Mouse (Mus musculus) MEL (cell line): ENCODE measurements around the gene Apod. TPM values are rescaled to one million over a fixed set of nuclear protein-coding genes. Genes with fewer than 3 reads are reported as not detected.

Source experiments
- DNase-seq: peaks from one replicate; pipeline ENCODE4 v3.0.0; 2011; ENCODE audit warnings: low read depth, low spot score
- H3K27ac ChIP-seq: 2 replicates; pipeline ENCODE4 v1.5.1; 2012; ENCODE audit warnings: low read depth, mild to moderate bottlenecking, control low read depth, low read length, moderate library complexity; ENCODE audit not compliant: control insufficient read depth
- H3K27me3 ChIP-seq, 2 experiments: fragments of 150-350 bp in 1 of 2; sonication (generic) in 1 of 2; 2 replicates each; pipeline ENCODE4 v1.6.1; 2012; ENCODE audit warnings: low read length in 2 of 2, mild to moderate bottlenecking in 2 of 2, improper control_type of control experiment in 1 of 2, moderate library complexity in 1 of 2; ENCODE audit not compliant: insufficient read depth in 2 of 2, control insufficient read depth in 1 of 2
- H3K36me3 ChIP-seq, 2 experiments: 2 replicates each; pipeline ENCODE4 v1.6.1; 2012 to 2014; ENCODE audit warnings: low read length in 2 of 2, improper control_type of control experiment in 1 of 2, inconsistent platforms in 1 of 2, mild to moderate bottlenecking in 1 of 2; ENCODE audit not compliant: insufficient read depth in 2 of 2, control insufficient read depth in 1 of 2
- H3K4me1 ChIP-seq, 2 experiments: fragments of 150-350 bp in 1 of 2; sonication (generic) in 1 of 2; 2 replicates each; pipeline ENCODE4 v1.6.1; 2012; ENCODE audit warnings: low read length in 2 of 2, improper control_type of control experiment in 1 of 2, mild to moderate bottlenecking in 1 of 2; ENCODE audit not compliant: insufficient read depth in 2 of 2, control insufficient read depth in 1 of 2
- H3K4me3 ChIP-seq, 2 experiments: fragments of 150-350 bp in 1 of 2; sonication (generic) in 1 of 2; 2 replicates each; pipeline ENCODE4 v1.5.1; 2012; ENCODE audit warnings: low read depth in 2 of 2, low read length in 2 of 2, mild to moderate bottlenecking in 2 of 2, moderate library complexity in 2 of 2, control low read depth in 1 of 2, improper control_type of control experiment in 1 of 2; ENCODE audit not compliant: control insufficient read depth in 1 of 2, insufficient read depth in 1 of 2
- H3K79me2 ChIP-seq: 2 replicates; pipeline ENCODE4 v1.6.1; 2012; ENCODE audit warnings: mild to moderate bottlenecking, low read length, moderate library complexity; ENCODE audit not compliant: control insufficient read depth, poor library complexity, insufficient read depth
- H3K9ac ChIP-seq: 2 replicates; pipeline ENCODE4 v1.6.1; 2012; ENCODE audit warnings: low read depth, mild to moderate bottlenecking, control low read depth, low read length, moderate library complexity; ENCODE audit not compliant: control insufficient read depth, poor library complexity, severe bottlenecking
- H3K9me3 ChIP-seq: fragments of 150-350 bp; sonication (generic); replicated peaks from 2 replicates; pipeline ENCODE4 v1.6.1; 2012; ENCODE audit warnings: mild to moderate bottlenecking, low read length, improper control_type of control experiment, moderate library complexity; ENCODE audit not compliant: insufficient read depth
- ETS1 ChIP-seq: IDR thresholded peaks from 2 replicates; pipeline ENCODE4 v1.6.1; 2012; ENCODE audit warnings: low read depth, mild to moderate bottlenecking, inconsistent platforms, low read length, improper control_type of control experiment, moderate library complexity
- JUND ChIP-seq: IDR thresholded peaks from 2 replicates; pipeline ENCODE4 v1.6.1; 2011; ENCODE audit warnings: low read depth, mild to moderate bottlenecking, improper control_type of control experiment, low read length
- KAT2A ChIP-seq: conservative IDR thresholded peaks from 2 replicates; pipeline ENCODE4 v1.6.1; 2012; ENCODE audit warnings: low read depth, low read length, improper control_type of control experiment, inconsistent platforms
- MAFK ChIP-seq: IDR thresholded peaks from 2 replicates; pipeline ENCODE4 v1.6.1; 2011; ENCODE audit warnings: low read depth, mild to moderate bottlenecking, low read length, improper control_type of control experiment, borderline replicate concordance
- MAX ChIP-seq: IDR thresholded peaks from 2 replicates; pipeline ENCODE4 v1.6.1; 2011; ENCODE audit warnings: low read length, improper control_type of control experiment
- NELFE ChIP-seq: IDR thresholded peaks from 2 replicates; pipeline ENCODE4 v1.6.1; 2011; ENCODE audit warnings: low read depth, low read length, improper control_type of control experiment
- POLR2AphosphoS2 ChIP-seq: IDR thresholded peaks from 2 replicates; pipeline ENCODE4 v1.6.1; 2011; ENCODE audit warnings: low read length, improper control_type of control experiment
- UBTF ChIP-seq: IDR thresholded peaks from 2 replicates; pipeline ENCODE4 v1.6.1; 2012; ENCODE audit warnings: low read depth, mild to moderate bottlenecking, inconsistent platforms, low read length, improper control_type of control experiment, moderate library complexity, borderline replicate concordance; ENCODE audit not compliant: insufficient read depth
- USF1 ChIP-seq: IDR thresholded peaks from 2 replicates; pipeline ENCODE4 v1.6.1; 2014; ENCODE audit warnings: low read depth, mild to moderate bottlenecking, inconsistent platforms, low read length, improper control_type of control experiment, moderate library complexity
- USF2 ChIP-seq, 2 experiments: IDR thresholded peaks; 2 replicates each; pipeline ENCODE4 v1.6.1; 2011 to 2012; ENCODE audit warnings: improper control_type of control experiment in 2 of 2, low read length in 2 of 2, borderline replicate concordance in 1 of 2, inconsistent platforms in 1 of 2, low read depth in 1 of 2, mild to moderate bottlenecking in 1 of 2; ENCODE audit not compliant: insufficient read depth in 1 of 2
- polyA plus RNA-seq, 2 experiments: library from polyadenylated mRNA; stranded (reverse) in 1 of 2; unstranded in 1 of 2; fragments of >175 nt in 1 of 2; fragments of >200 nt in 1 of 2; gene quantifications; 2 replicates each; pipeline versions ENCODE4 v1.2.1 to v1.2.4; 2012; ENCODE audit warnings: low replicate concordance in 2 of 2, low read depth in 1 of 2; ENCODE audit not compliant: insufficient read length in 2 of 2, insufficient read depth in 1 of 2, missing spikeins in 1 of 2
- total RNA-seq: library from RNA; depleted of rRNA; stranded (reverse); fragments of 300-350 nt; gene quantifications from 2 replicates; pipeline ENCODE4 v1.2.3, GENCODE M21; 2012

Apod gene
- total and polyA plus RNA-seq, 3 experiments = not detected

DNA sequence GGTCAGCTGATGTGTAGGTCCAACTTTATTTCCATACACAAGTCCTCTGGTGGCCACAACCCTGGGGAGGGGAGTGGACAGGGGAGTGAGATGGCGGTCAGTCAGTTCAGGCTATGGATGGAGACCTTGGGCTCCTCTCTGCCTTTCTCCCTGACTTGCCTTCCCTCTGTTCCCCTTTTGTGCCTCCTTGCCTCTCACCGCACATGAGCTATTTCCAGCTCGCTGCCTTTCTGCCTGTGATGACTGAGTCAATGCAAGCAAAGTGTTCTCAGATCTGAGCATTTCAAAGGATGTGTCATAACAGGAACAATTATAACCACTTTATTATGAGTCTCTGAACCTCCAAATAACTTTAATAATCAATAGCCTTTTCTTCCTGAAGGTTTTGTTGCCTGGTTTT is 2.3 kb downstream of the Apod start:
- H3K36me3 ChIP-seq = no peaks in the 10 kb centered on the region
- TF ChIP-seq ETS1 (no peak), USF2 (IDR thresholded peaks at IDR 0.05; ENCODE audit: borderline replicate concordance in 1 of 2, insufficient read depth in 1 of 2, low read depth in 1 of 2, low read length in 2 of 2) (no peak)
- no peaks in the 10 kb centered on the region for H3K4me1 ChIP-seq
- H3K9me3 ChIP-seq = no peaks in the 10 kb centered on the region
- H3K27me3 ChIP-seq = peaks cover 8 to 10% of the 10 kb centered on the region in 2 experiments
- H3K4me3 ChIP-seq = no peak overlapping the region
- H3K79me2 ChIP-seq = no peaks in the 10 kb centered on the region
- H3K27ac ChIP-seq = no peak overlapping the region
- no peak overlapping the region for H3K9ac ChIP-seq
- no peak for DNase-seq

DNA sequence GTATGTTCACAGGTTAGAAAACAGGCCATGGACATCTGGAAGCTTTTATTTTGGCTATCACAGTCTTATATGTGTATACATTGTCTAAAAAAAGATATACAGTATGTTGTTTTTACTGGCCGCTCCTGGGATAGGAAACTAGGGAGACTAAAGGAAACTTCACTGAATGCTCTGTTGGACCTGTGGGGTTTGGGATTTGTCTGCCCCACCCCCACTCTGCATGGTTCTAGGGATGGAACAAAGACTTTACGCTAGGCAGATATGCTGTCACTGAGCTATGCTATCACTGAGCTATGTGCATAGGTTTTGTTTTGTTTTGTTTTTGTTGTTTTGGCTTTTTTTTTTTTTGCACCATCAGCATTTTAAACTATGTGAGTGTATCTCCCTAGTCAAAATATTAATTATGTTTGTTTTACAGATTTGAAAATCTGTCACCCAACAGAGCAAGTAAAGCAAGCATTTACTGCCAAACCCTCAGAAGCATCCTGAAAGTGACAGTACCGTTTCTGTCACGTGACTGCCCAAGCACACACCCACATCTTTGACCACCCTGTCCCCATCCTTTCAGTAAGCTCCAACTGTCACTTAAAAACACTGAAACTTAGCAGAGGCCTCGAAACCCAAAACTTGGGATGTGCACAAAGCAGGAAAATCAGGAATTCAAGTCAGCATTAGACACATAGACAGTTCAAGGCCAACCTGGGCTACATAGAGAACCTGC is 9.2 kb downstream of the Apod start:
- DNase-seq = no peak
- no peaks in the 10 kb centered on the region for H3K79me2 ChIP-seq
- no peak overlapping the region for H3K4me3 ChIP-seq
- TF ChIP-seq UBTF = no peak
- peak in 1 of 2 experiments; percentile 10; a peak in 1 of 4 replicates for TF ChIP-seq USF2 (IDR thresholded peaks at IDR 0.05; ENCODE audit: borderline replicate concordance in 1 of 2, insufficient read depth in 1 of 2, low read depth in 1 of 2, low read length in 2 of 2)
- TF ChIP-seq USF1 = 0 out of 2 replicates have a peak, but pooled peaks have one; percentile 35
- 0 out of 2 replicates have a peak, but pooled peaks have one; percentile 67 for TF ChIP-seq MAFK
- H3K4me1 ChIP-seq = no peaks in the 10 kb centered on the region
- no peak overlapping the region for H3K9ac ChIP-seq
- no peaks in the 10 kb centered on the region for H3K9me3 ChIP-seq
- no peaks in the 10 kb centered on the region for H3K36me3 ChIP-seq
- peaks cover 5 to 6% of the 10 kb centered on the region in 2 experiments for H3K27me3 ChIP-seq
- no peak overlapping the region for H3K27ac ChIP-seq

DNA sequence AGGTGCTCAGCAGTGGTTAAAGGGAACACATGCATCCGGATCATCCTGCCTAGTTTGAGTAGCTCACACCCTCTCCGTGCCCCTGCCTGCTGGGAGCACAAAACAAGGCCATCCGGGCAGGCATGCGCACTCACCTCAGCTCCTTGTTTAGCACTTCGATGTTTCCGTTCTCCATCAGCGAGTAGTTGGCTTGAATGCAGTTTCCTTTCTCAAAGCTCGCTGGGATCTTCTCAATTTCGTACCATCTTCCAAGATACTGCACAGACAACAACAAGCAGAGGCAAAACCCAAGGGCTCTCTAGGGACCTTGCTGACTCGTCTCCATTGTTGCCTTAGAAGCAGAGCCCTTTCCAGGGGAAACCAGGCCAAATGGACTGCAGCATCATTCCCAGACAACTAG is 11.3 kb downstream of the Apod start:
- no peak overlapping the region for H3K9ac ChIP-seq
- no peaks in the 10 kb centered on the region for H3K4me1 ChIP-seq
- DNase-seq = no peak
- no peaks in the 10 kb centered on the region for H3K36me3 ChIP-seq
- no peak for TF ChIP-seq JUND
- no peak for TF ChIP-seq MAX
- TF ChIP-seq POLR2AphosphoS2 = no peak
- no peak for TF ChIP-seq KAT2A
- no peak for TF ChIP-seq NELFE
- H3K9me3 ChIP-seq = no peaks in the 10 kb centered on the region
- H3K27me3 ChIP-seq = peaks cover 0 to 2% of the 10 kb centered on the region in 2 experiments; a peak in 3 of 4 replicates
- H3K4me3 ChIP-seq = no peak overlapping the region
- H3K27ac ChIP-seq = no peak overlapping the region
- no peaks in the 10 kb centered on the region for H3K79me2 ChIP-seq
